Mouse (Mus musculus) splenic B cell, adult 2 months (primary cell): Measurements from ENCODE around the gene Swt1.
"Not testable (repeated sequence)": the region's sequence is repeated elsewhere in the genome, so short reads cannot be mapped to it uniquely, and the experiment has no call there.

Experiments used
- DNase-seq: peaks from one replicate; pipeline ENCODE4 v3.0.0-alpha.2; 2011; ENCODE audit warnings: low read depth, low spot score
- H3K27me3 ChIP-seq: 2 replicates; pipeline ENCODE4 v1.6.1; 2012; ENCODE audit warnings: mild to moderate bottlenecking, low read length, moderate library complexity, mixed read lengths; ENCODE audit not compliant: control insufficient read depth, poor library complexity, insufficient read depth, severe bottlenecking
- H3K36me3 ChIP-seq: 2 replicates; pipeline ENCODE4 v1.6.1; 2012; ENCODE audit warnings: mild to moderate bottlenecking, low read length, moderate library complexity, mixed read lengths; ENCODE audit not compliant: control insufficient read depth, poor library complexity, insufficient read depth, severe bottlenecking

Gene Swt1

DNA sequence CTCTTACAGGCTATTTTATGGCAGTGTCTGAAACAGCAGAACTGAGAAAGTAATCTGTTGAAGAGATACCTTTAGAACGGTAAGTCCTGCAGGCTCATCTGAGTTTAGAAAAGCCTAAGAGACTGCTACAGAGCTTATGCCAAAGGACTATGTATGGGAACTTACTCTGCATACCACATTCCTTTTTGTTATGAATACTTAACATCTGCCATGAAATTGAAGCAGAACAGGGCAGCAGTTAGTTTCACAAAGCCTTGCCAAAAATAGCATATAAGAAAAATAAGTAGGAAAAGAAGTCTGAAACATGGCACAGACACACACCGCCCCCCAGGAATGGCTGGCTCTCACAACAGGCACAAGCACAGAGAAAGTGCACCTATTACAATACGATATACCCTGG is 18.4 kb downstream of the Swt1 start:
- DNase-seq = no peak
- Histone ChIP-seq H3K36me3 (peaks cover 5% of the 10 kb centered on the region), H3K27me3 (no peaks in the 10 kb centered on the region)

DNA sequence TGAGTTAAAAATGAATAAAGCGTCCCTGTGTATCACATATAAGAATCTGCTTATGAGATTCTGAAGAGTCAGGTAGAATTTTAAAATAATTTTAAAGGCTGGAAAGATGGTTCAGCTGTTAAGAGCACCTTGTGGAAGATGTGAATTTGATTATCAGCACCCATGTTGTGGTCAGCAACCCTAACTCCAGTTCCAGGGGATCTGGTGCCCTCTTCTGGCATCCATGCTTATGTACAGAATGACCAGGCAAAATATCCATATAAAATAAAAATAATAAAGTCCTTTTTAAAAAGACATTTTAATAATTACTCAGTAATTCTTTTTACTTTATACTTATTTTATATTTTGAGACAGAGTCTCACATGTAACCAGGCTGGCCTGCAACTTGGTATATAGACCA is 38.2 kb downstream of the Swt1 start:
- DNase-seq = peak; percentile 59
- no peaks in the 10 kb centered on the region for H3K27me3 ChIP-seq
- 0 out of 2 replicates have a peak, but pooled peaks cover 2% of the 10 kb centered on the region for H3K36me3 ChIP-seq

DNA sequence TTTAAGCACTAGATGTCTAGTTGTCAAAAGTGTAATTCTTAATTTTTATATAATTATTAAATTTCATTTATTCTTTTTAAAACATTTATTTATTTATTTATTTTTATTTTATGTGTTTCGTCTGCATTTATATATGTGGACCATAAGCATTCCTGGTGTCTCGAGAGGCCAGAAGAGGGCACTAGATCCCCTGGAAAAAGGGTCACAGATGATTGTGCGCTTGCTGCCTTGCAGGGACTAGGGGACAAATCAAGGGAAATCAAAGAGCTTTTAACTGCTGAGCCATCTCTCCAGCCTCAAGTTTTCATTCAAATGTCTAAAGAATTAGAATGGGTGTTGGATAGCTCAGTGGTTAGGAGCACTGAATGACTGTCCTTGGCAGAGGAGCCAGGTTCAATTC is 50.9 kb downstream of the Swt1 start:
- no peak for DNase-seq
- no peaks in the 10 kb centered on the region for H3K27me3 ChIP-seq
- no peaks in the 10 kb centered on the region for H3K36me3 ChIP-seq

DNA sequence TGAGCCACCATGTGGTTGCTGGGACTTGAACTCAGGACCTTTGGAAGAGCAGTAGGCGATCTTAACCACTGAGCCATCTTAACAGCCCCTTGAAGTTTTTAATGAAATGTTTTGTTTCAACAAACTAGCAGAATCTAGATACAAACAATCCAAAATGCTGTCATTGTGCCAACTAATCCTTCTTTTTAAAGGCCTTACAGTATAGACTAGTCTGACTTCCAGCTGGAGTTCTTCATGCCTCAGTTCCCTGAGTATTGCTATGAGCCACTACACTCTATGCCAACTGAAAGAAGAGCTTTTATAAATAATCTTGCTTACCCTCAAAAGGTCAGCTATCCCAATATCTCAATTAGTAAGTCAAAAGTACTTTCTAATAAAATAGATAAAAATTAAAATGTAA is 55.4 kb downstream of the Swt1 start:
- Histone ChIP-seq H3K27me3 (no peaks in the 10 kb centered on the region), H3K36me3 (no peaks in the 10 kb centered on the region)
- DNase-seq = no peak

DNA sequence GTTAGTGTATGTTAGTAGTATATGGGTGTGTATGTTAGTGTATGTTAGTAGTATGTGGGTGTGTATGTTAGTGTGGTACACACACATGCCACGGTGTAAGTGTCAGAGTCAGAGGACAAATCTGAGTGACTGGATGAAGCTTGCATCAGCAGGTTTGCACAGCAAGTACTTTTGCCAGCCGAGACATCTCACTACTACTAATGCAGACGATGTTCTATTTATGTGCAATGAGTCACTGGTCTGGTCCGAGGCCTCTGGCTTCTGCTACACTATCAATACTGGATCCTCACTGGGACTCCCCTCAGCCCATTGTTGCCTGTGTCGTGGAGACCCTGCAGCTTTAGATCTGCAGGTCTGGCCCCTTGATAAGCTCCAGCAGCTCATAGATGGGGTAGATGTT is 56.7 kb downstream of the Swt1 start:
- Histone ChIP-seq H3K36me3 (peaks cover 1% of the 10 kb centered on the region; the same call in 1 of the 2 replicates), H3K27me3 (no peaks in the 10 kb centered on the region)
- no peak for DNase-seq

DNA sequence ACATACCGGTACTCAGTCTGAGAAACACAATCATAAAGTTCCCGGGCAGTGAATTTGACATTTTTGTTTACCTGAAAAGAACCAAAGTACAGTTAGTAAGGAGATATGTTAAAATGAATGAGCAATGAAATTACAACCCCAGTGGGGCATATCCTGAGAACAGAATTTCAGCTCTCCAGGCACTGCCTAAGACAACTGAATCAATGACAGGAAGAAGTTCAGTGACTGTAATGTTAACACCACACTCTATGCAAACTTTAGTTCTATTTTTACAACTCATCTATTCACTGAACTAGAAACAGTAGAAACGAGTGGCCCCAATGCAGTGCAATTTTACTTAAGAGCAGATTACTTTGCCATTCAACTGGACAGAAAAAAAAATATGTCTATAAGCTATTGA is 57.7 kb downstream of the Swt1 start:
- Histone ChIP-seq H3K27me3 (no peaks in the 10 kb centered on the region), H3K36me3 (peaks cover 1% of the 10 kb centered on the region; the same call in 1 of the 2 replicates)
- peak; percentile 47 for DNase-seq

DNA sequence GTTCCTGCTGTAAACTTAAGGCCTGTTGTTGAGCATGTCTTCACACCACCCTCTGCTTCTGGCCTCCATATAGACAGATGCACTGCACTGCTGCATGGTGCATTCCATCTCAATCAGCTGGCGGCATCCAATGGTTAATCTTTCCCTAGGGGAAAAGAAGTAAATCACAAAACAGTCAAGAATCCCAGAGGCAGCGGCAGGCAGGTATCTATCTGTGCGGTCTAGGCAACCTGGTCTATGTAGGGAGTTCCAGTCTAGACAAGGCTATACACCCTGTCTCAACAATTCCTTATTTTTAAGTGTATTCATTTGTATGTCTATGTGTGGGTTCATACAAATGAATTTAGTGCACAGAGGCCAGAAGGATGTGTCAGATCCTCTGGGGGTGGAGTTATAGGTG is 59.8 kb downstream of the Swt1 start:
- DNase-seq = no peak
- H3K27me3 ChIP-seq = no peaks in the 10 kb centered on the region
- peaks cover 3% of the 10 kb centered on the region; the same call in 1 of the 2 replicates for H3K36me3 ChIP-seq

DNA sequence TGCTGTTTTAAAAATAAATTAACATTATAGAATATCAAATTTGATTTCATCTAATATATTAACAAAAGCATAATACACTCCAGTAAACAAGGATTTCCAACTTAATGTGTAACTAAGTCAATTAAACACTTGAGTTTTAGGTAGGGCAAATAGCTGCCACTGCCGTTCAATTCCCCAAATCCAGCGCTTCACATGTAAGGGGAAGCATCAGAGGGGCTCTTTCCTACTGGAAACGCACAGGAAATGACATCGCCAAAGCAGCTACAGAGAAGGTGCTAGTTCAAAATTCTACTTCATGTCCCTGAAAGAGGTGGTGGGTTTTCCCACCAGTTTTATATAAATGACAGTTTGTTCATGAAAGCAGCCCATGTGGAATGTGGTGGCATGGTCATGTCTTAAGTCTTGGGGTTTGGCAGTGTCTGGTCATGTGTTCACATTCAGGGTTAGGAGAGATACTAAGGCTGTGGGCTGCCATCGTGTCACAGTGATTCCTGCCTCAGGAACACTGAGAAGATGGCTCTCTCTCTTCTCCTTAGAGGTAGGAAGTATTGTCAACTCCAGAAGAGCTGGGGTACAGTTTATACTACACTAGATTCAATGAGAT is 60.4 kb downstream of the Swt1 start:
- Histone ChIP-seq H3K36me3 (peaks cover 5% of the 10 kb centered on the region; the same call in 1 of the 2 replicates), H3K27me3 (no peaks in the 10 kb centered on the region)
- no peak for DNase-seq

DNA sequence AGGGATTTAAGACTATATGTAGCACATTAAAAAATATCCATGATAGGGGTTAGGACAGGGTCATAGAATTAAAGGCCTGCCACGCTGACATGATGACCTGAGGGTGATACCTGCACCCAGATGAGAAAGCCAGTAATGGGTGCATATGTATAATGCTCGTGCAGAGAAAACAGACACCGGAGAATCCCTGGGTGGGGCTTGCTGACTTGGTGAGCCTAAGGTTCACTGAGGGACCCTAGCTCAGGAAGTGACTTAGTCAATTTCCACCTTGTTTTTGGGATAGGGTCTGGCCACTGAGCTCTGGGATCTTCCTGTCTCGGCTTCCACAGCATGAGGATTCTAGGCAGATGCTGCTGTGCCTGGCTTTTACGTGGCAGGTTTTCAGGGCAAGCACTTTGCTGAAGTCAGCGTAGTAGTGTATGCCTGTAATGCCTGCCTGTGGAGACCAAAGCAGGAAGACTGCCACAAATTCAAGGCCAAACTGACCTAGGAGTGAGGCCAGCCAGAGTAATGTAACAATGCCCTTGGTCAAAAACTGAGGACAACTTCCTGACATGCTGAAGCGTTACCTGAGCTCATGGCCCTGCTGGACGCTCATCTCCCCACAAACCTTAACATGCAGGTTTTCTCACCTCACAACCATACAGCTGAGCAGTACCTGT is 61.2 kb downstream of the Swt1 start:
- peaks cover 6% of the 10 kb centered on the region for H3K36me3 ChIP-seq
- no peak for DNase-seq

DNA sequence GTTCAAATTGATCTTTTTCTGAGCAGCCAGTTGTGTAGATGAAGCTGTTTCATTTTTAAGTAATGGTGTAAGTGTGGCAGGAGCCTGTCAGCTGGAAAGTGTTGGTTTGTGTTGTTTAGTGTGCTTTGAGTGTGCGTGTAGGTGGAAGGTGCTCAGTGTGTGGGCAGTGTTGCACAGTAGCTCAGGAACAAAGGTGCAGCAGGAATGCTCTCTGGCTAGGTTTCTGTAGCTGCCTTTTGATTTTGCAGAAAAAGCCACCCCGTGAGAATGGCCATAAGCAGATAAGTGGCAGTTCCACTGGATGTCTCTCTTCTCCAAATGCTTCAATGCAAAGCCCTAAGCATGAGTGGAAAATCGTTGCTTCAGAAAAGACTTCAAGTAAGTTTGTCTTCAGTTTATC is 68.9 kb downstream of the Swt1 start:
- DNase-seq = no peak
- Histone ChIP-seq H3K27me3 (no peaks in the 10 kb centered on the region), H3K36me3 (peaks cover 28% of the 10 kb centered on the region)

More for the DNA sequence above, 61.2 kb downstream of the Swt1 start:
- H3K27me3 ChIP-seq = no peaks in the 10 kb centered on the region

DNA sequence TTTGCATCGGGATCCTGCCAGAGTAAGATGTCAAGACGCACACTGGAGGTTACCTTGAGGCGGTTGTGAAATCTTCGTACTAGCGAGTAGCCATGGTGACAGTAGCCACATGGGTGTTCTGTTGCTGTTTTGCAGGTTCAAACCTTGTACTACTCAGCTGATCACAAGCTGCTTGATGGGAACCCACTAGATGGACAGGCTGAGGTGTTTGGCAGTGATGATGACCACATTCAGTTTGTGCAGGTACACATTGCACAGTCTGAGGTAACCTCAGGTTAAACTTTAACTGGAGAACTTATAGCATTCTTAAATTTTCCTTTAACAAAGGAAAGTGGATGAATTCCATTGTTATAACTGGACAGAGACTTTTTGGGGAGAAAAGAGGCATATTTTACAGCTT is 72.3 kb downstream of the Swt1 start:
- peaks cover 31% of the 10 kb centered on the region for H3K36me3 ChIP-seq
- no peak for DNase-seq
- H3K27me3 ChIP-seq = no peaks in the 10 kb centered on the region

DNA sequence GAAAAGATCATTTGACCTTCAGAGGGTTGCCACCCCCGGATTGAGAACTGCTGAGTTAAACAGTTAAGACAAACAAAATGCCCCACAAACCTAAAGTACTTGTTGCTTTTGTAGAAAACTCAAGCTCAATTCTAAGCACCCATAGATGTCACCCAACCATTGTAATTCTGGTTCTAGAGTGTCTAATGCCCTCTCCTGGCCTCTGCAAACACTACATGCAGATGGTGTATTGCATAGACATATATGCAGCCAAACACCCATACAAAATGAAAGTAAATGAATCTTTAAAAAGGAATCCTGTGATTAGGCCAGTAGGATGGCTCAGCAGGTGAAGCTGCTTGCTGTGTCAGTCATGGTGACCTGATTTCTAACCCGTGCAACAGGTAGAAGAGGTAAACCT is 75.3 kb downstream of the Swt1 start:
- peak; percentile 81 for DNase-seq
- peaks cover 27% of the 10 kb centered on the region for H3K36me3 ChIP-seq
- H3K27me3 ChIP-seq = no peaks in the 10 kb centered on the region

DNA sequence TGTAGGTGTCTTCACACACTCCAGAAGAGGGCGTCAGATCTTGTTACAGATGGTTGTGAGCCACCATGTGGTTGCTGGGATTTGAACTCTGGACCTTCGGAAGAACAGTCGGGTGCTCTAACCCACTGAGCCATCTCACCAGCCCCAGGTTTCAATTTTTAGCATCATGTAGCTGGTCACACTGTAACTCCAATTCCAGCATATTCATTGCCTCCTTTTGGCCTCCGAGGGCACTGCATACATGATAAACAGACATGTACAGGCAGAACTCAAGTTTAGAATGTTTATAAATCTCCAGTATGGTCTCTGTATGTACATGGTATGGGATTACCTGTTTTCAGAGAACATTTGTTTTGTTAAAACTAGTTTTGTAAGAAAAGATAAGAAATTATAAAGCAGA is 80.0 kb downstream of the Swt1 start:
- not testable (repeated sequence) for H3K27me3 ChIP-seq, H3K36me3 ChIP-seq
- DNase-seq = peak; percentile 37

DNA sequence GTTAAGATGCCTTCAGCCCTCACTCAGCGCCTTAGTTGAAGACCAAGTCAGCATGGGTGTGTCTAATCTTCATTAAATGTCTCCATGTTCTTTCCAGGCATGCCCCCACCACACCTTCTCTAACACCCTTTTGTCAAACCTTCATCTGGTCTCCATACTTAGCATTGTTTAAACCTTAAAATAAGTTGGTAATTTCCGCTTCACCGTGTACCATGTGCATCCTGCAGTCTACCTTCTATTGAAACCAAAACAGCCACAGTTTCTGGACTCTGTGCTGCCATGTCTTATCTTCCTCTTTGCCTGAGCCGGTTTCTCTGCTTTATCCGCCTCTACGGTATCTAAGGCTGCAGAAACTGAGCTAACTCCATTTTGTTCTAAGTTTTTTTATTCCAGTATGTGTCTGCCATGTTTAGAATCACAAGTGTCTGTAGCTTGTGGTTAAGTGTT is 81.6 kb downstream of the Swt1 start:
- peaks cover 4% of the 10 kb centered on the region; the same call in 1 of the 2 replicates for H3K36me3 ChIP-seq
- DNase-seq = peak; percentile 61
- no peaks in the 10 kb centered on the region for H3K27me3 ChIP-seq

DNA sequence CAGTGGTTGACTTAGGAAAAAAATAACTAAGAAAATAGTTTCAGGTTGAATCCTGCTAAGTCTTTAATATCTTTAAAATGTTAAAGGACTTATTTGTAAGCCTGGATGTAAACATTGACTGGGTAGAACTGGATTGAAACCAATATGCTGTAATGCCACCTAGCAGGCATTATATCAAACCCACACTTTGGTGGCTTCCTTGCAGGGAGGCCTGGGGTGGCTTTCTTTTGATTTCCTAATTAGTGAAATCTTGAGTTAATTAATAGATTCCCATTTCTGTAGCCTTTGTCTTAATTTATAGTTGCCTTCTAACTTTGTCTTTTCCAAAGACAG is 82.4 kb downstream of the Swt1 start:
- Histone ChIP-seq H3K27me3 (no peaks in the 10 kb centered on the region), H3K36me3 (peaks cover 2% of the 10 kb centered on the region; the same call in 1 of the 2 replicates)
- DNase-seq = no peak
